Mouse (Mus musculus) lung, embryonic 16.5 days (tissue): ENCODE measurements at regions not wholly inside any gene's neighbourhood (a gene's known extent, or its start where the extent isn't known, plus 50 kb on each side); places are given as distances from the start of the nearest gene placed in this dataset.
"Not testable (repeated sequence)": the region's sequence is repeated elsewhere in the genome, so short reads cannot be mapped to it uniquely, and the experiment has no call there.

Experiments used
- ATAC-seq: fragments of 200-750 bp; cut with Nextera tagmentation; 2 replicates; pipeline ENCODE4 v1.8.0; 2017; ENCODE audit warnings: low read depth, mild to moderate bottlenecking, moderate library complexity
- H3K27ac ChIP-seq: fragments of 300-500 bp; sonication (generic); 2 replicates; pipeline ENCODE4 v1.5.1; 2014; ENCODE audit warnings: mild to moderate bottlenecking, control low read depth, low read length
- H3K27me3 ChIP-seq: fragments of 300-500 bp; sonication (generic); 2 replicates; pipeline ENCODE4 v1.6.1; 2014; ENCODE audit warnings: low read depth, low read length, mixed read lengths; ENCODE audit not compliant: control insufficient read depth, insufficient read depth
- H3K36me3 ChIP-seq: fragments of 300-500 bp; sonication (generic); 2 replicates; pipeline ENCODE4 v1.6.1; 2014; ENCODE audit warnings: low read length; ENCODE audit not compliant: control insufficient read depth, insufficient read depth
- H3K4me1 ChIP-seq: fragments of 300-500 bp; sonication (generic); replicated peaks from 2 replicates; pipeline ENCODE4 v1.6.1; 2014; ENCODE audit warnings: low read length, mixed read lengths; ENCODE audit not compliant: control insufficient read depth, insufficient read depth
- H3K4me2 ChIP-seq: fragments of 300-500 bp; sonication (generic); 2 replicates; pipeline ENCODE4 v1.6.1; 2014; ENCODE audit warnings: low read depth, low read length, control low read depth
- H3K4me3 ChIP-seq: fragments of 300-500 bp; sonication (generic); 2 replicates; pipeline ENCODE4 v1.5.1; 2014; ENCODE audit warnings: mild to moderate bottlenecking, low read length, control low read depth
- H3K9ac ChIP-seq: fragments of 300-500 bp; sonication (generic); 2 replicates; pipeline ENCODE4 v1.6.1; 2014; ENCODE audit warnings: low read length, control low read depth
- H3K9me3 ChIP-seq: fragments of 300-500 bp; sonication (generic); 2 replicates; pipeline ENCODE4 v1.6.1; 2016; ENCODE audit warnings: low read length; ENCODE audit not compliant: control insufficient read depth
- whole genome bisulfite sequencing: fragments of 180-500 bp; shearing (Covaris S2); extraction: QIAGEN DNeasy Blood & Tissue Kit; methylation state at CpG from one replicate; pipeline ENCODE4 v1.1.7; 2014; 5-methylcytosine and 5-hydroxymethylcytosine counted together

DNA sequence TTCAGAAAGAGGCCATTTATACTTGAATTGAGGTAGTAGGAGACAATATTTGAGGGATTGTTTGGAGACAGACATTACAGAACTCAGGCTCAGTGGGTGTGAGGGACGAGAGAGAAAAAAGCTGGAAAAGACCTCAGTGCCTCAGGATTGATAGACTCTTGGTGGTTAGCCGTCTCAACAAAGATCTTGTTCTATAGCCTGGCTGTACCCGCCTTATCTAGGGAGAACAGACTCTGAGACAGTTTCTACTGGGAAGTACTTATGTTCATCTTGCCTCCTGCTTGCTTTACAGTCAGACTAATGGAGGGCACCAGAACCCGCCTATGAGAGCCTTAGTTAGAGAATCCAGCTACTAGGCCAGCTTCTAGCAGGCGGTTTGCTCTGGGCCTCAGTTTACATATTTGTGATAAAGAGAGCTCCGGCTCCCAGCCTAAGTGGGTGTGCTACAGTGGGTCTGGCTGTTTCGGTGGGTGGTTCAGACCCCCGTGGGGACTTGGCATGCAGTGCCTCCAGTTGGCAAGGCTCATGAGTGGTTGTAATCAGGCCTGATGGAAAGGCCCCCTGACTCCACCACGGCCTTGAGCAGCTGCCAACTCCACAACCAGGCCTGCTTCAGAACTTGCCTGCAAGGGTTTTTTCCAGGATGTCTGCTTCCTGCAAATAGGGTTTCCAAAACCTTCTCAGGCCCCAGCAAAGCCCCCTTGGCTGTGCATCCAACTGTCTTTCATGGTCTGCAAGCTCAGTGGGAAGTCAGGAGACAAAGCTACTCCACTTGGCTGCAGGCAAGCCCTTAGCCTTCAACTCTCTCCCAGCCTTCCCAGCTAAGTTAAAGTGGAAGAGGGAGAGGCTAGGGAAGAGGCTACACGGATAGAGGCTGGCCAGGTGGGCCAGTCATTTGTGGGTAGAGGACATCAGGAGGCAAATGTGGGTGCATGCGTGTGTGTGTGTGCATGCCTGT, 124.1 kb downstream of the Zfp36l1 start:
- no peak for ATAC-seq
- H3K9me3 ChIP-seq, result no peaks in the 10 kb centered on the region
- no peaks in the 10 kb centered on the region for H3K36me3 ChIP-seq
- H3K27me3 ChIP-seq, result no peaks in the 10 kb centered on the region
- H3K9ac ChIP-seq, result peak overlapping the region; percentile 27; the same call in 1 of the 2 replicates
- H3K4me3 ChIP-seq, result no peak overlapping the region
- H3K27ac ChIP-seq, result peak overlapping the region; percentile 76
- WGBS, result 39% methylated on average over 11 of the region's 11 CpGs
- H3K4me1 ChIP-seq, result peaks cover 55% of the 10 kb centered on the region
- H3K4me2 ChIP-seq, result no peak overlapping the region

DNA sequence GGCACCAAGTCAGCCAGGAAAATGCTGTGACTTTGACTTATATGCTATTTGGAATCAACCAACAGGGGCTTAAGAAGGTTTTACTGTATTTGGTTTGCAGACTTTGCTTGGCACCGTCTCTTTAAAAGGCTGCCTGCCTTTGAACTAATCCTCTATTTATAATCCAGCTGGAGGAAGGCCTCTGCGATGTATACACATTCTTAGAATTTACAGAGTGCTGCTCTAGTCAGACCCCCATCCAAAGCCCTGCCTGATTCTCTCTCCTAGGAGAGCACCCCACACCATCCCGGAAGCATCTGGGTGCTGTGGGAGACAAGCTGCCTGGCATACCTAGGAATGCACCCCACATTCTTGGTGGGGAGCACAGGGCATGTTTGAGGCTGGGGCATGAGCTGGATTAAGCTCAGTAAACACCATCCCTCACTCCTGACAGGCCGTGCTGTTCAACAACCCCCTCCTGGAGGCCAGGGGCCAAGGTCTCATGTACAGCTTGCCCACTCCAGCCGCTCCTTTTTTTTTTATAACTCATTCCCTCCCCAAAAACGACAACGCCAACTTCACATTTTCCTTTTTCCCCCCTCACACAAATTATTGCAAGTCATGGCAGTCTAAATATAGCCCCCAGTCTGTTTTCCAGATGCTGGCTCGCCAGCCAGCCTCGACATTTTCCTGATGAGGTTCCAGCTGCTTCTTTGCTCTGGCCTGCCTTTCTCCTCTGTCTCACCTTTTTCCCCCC, 126.4 kb downstream of the Zfp36l1 start:
- 0 out of 2 replicates have a peak overlapping the region, but pooled peaks have one; percentile 19 for H3K9ac ChIP-seq

DNA sequence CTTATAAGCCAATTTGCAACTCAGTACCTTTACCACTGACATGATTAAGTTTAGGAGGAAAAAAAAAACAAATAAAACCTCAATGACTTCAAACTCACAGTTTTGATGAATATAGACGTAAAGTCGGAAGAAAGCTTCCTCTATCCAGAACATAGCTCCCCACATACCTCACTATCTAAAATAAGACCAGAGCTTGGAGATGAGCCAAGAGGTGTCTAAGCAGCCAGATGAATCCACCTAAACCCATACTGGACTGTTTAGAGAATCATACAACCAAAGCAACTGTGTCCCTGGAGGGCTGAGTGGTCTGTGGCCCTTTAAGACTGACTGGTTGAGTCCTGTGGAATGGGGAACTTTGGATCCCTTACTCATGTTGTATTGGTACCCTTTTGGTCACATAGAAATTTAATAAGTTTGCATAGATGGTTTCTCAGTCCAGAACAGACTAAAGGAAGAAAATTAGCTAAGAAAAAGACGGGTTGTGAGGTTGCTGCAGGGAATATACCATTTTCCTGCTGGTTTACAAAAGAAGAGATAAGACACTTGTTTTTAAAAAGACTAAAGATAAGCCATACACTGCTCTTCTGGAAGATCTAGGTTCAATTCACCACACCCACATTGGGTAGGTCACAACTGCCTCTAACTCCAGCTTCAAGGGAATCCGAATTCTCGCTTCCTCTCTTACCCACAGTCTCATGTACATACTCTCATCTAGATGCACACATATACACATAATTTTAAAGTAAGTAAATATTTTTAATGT, 127.6 kb downstream of the Zfp36l1 start:
- Histone ChIP-seq H3K4me2 (no peak overlapping the region), H3K4me1 (peaks cover 36% of the 10 kb centered on the region), H3K4me3 (no peak overlapping the region), H3K9me3 (no peaks in the 10 kb centered on the region), H3K9ac (no peak overlapping the region), H3K36me3 (no peaks in the 10 kb centered on the region), H3K27me3 (no peaks in the 10 kb centered on the region), H3K27ac (peak overlapping the region; percentile 53)
- WGBS, result 66% methylated on average over 5 of the region's 5 CpGs
- no peak for ATAC-seq

More for the DNA sequence above, 126.4 kb downstream of the Zfp36l1 start:
- no peaks in the 10 kb centered on the region for H3K27me3 ChIP-seq
- H3K4me1 ChIP-seq, result peaks cover 44% of the 10 kb centered on the region
- H3K36me3 ChIP-seq, result no peaks in the 10 kb centered on the region
- ATAC-seq, result peak; percentile 81
- H3K4me2 ChIP-seq, result no peak overlapping the region
- 12% methylated on average over 9 of the region's 9 CpGs for WGBS
- peak overlapping the region; percentile 95 for H3K27ac ChIP-seq
- H3K9me3 ChIP-seq, result no peaks in the 10 kb centered on the region
- H3K4me3 ChIP-seq, result no peak overlapping the region

DNA sequence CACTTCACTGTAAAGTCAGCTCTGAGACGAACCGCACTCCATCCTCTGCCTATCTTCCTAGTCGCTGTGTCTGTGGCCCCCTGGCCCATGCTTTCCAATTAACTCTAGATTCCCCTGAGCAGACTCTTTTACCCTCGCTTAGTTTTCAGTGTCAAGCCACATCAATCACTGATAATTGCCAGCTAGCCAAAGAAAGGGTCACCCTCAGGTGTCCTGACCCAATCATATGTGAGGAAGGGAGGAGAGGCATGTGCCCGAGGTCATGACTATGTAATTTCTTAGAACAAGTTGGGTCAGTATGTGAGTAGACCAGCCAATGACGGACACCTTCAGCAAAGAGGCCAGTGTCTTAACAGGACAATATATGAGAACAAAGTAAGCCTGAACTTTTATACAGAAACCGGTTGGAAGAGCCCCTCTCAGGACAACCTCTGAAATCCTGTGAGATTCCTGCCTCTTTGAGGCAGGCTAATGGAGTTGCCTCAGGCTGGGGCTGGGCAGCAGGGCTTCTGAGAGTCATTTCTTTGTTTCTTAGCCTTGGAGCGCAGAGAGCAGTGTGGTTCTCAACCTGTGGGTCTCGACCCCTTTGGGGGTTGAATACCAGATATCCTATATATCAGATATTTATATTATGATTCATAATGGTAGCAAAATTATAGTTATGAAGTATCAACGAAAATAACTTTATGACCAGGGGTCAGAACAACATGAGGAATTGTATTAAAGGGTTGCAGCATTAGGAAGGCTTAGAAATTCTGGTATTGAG, 128.6 kb downstream of the Zfp36l1 start:
- Histone ChIP-seq H3K27ac (0 out of 2 replicates have a peak overlapping the region, but pooled peaks have one; percentile 15), H3K36me3 (no peaks in the 10 kb centered on the region), H3K9ac (no peak overlapping the region), H3K4me1 (peaks cover 27% of the 10 kb centered on the region), H3K4me3 (no peak overlapping the region), H3K27me3 (no peaks in the 10 kb centered on the region), H3K4me2 (no peak overlapping the region), H3K9me3 (no peaks in the 10 kb centered on the region)
- no peak for ATAC-seq
- 54% methylated on average over 10 of the region's 10 CpGs for WGBS

DNA sequence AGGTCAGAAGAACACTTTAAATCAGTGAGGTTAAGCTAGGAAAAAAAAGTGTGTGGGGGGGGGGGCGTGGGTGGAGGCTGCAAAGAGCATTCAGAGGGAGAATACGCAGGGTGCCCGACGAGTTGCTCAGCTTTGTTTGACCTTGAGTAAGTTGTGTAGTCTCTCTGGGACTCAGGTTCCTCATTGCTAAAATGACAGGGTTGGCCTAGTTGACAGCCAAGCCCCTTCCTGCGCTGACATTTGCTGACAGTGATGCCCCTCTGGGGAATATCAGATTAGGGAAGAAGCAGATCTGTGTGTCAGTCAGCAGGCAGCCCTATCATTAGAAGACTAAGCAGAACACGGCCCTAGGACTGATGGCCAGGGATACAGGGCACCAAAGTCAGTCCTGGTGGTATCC, 129.6 kb downstream of the Zfp36l1 start:
- 66% methylated on average over 6 of the region's 6 CpGs for WGBS
- H3K4me1 ChIP-seq, result peaks cover 18% of the 10 kb centered on the region

DNA sequence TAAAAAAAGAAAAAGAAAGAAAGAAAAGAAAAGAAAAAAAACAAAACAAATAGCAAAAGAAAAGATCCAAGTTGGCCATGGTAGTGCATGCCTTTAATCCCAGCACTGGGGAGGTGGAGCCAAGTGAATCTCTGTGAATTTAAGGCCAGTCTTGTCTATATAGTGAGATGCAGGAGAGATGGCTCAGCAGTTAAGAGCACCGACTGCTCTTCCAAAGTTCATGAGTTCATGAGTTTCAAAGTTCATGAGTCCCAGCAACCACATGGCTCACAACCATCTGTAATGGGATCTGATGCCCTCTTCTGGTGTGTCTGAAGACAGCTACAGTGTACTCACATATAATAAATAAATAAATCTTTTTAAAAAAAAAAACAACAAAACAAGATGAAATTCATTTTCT, 130.3 kb downstream of the Zfp36l1 start:
- not testable (repeated sequence) for H3K27me3 ChIP-seq
- 59% methylated on average over 1 of the region's 1 CpGs for WGBS

More for the DNA sequence above, 129.6 kb downstream of the Zfp36l1 start:
- H3K36me3 ChIP-seq, result no peaks in the 10 kb centered on the region
- H3K27ac ChIP-seq, result no peak overlapping the region
- no peak overlapping the region for H3K4me3 ChIP-seq
- no peaks in the 10 kb centered on the region for H3K27me3 ChIP-seq
- ATAC-seq, result no peak
- no peaks in the 10 kb centered on the region for H3K9me3 ChIP-seq
- H3K4me2 ChIP-seq, result no peak overlapping the region
- no peak overlapping the region for H3K9ac ChIP-seq

DNA sequence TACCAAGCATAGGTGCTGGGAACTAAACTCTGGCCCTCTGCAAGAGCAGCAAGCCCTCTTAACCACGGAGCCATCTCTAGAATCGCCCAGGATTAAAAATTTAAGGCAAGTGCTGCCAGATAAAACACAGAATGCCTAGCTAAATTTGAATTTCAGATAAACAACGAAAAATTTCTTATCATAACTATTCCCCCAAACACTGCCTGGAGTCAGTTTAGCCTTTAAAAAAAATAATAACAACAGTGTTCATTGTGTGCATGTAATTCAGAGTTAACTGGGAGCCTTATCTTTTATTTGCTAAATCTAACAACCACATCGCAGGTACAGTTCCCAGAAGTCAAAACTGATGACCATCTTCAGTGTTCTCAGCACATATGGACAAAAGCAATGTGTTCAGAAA, 132.1 kb downstream of the Zfp36l1 start:
- H3K4me1 ChIP-seq, result peaks cover 9% of the 10 kb centered on the region
- no peaks in the 10 kb centered on the region for H3K9me3 ChIP-seq
- no peak overlapping the region for H3K4me2 ChIP-seq
- H3K27ac ChIP-seq, result no peak overlapping the region
- H3K9ac ChIP-seq, result no peak overlapping the region
- H3K4me3 ChIP-seq, result no peak overlapping the region
- ATAC-seq, result no peak
- H3K27me3 ChIP-seq, result no peaks in the 10 kb centered on the region
- WGBS, result 46% methylated on average over 4 of the region's 4 CpGs
- H3K36me3 ChIP-seq, result no peaks in the 10 kb centered on the region

More for the DNA sequence above, 130.3 kb downstream of the Zfp36l1 start:
- not testable (repeated sequence) for H3K36me3 ChIP-seq, H3K4me3 ChIP-seq, H3K27ac ChIP-seq, H3K9me3 ChIP-seq, H3K9ac ChIP-seq, ATAC-seq, H3K4me2 ChIP-seq
- peaks cover 18% of the 10 kb centered on the region for H3K4me1 ChIP-seq

DNA sequence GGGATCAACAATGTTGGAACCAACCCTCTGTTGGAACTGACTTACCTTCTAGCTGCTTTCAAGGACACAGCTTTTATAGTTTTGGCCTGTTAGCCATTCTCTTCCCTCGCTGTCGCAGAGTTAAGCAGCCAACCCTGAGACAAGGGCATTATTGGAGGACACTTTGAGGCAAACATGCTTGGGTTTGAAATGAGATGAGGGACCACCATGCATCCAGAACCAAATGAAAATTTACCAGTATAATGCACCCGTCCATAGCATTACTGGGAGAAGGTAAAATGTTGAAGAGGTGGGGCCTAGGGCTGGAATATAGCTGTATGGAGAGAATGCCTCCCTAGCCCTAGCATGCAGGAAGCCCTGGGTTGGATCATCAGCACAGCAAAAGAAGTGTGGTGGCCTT, 135.7 kb downstream of the Zfp36l1 start:
- peaks cover 28% of the 10 kb centered on the region for H3K4me1 ChIP-seq
- no peak overlapping the region for H3K9ac ChIP-seq
- WGBS, result 95% methylated on average over 3 of the region's 3 CpGs
- no peak overlapping the region for H3K27ac ChIP-seq
- H3K4me2 ChIP-seq, result no peak overlapping the region
- no peaks in the 10 kb centered on the region for H3K27me3 ChIP-seq
- no peaks in the 10 kb centered on the region for H3K36me3 ChIP-seq
- H3K4me3 ChIP-seq, result no peak overlapping the region
- no peaks in the 10 kb centered on the region for H3K9me3 ChIP-seq
- ATAC-seq, result no peak
